Mouse (Mus musculus) cerebellum, postnatal 36 days (tissue): ENCODE measurements at regions not wholly inside any gene's neighbourhood (a gene's known extent, or its start where the extent isn't known, plus 50 kb on each side); places are given as distances from the start of the nearest gene placed in this dataset.
"Not testable (repeated sequence)": the region's sequence is repeated elsewhere in the genome, so short reads cannot be mapped to it uniquely, and the experiment has no call there.

Experiments
- DNase-seq, 2 experiments: peaks; one replicate each; pipeline ENCODE4 v3.0.0; 2021 to 2022; ENCODE audit warnings: mixed read lengths in 2 of 2

- no peak for DNase-seq
These were observed 299.7 kb upstream of the Pou3f2 start for GRCm38 (mm10) chr4:22787866-22788265.

- not testable (repeated sequence) for DNase-seq
These were observed 274.9 kb upstream of the Pou3f2 start for GRCm38 (mm10) chr4:22763026-22763425.
